Mouse (Mus musculus) E14TG2a.4 (cell line): ENCODE data around the gene Tcf7l1.

ENCODE experiments used
- H3K27me3 ChIP-seq: 2 replicates; pipeline ENCODE4 v1.6.1; 2014; ENCODE audit warnings: low read length, control low read depth; ENCODE audit not compliant: insufficient read depth
- H3K36me3 ChIP-seq: 2 replicates; pipeline ENCODE4 v1.6.1; 2014; ENCODE audit warnings: low read length, control low read depth; ENCODE audit not compliant: insufficient read depth
- H3K4me1 ChIP-seq: replicated peaks from 2 replicates; pipeline ENCODE4 v1.6.1; 2014; ENCODE audit warnings: low read depth, low read length, control low read depth
- H3K4me3 ChIP-seq: replicated peaks from 2 replicates; pipeline ENCODE4 v1.5.1; 2014; ENCODE audit warnings: mild to moderate bottlenecking, low read length
- H3K9me3 ChIP-seq: 2 replicates; pipeline ENCODE4 v1.6.1; 2014; ENCODE audit warnings: low read length, control low read depth
- CTCF ChIP-seq: conservative IDR thresholded peaks from 2 replicates; pipeline ENCODE4 v1.5.1; 2014; ENCODE audit warnings: low read length
- NANOG ChIP-seq: IDR thresholded peaks from 2 replicates; pipeline ENCODE4 v1.6.1; 2014; ENCODE audit warnings: borderline replicate concordance, low read length, mixed read lengths
- POU5F1 ChIP-seq: IDR thresholded peaks from 2 replicates; pipeline ENCODE4 v1.6.1; 2014; ENCODE audit warnings: low read length, borderline replicate concordance

Tcf7l1 gene

GRCm38 (mm10) chr6:72694047-72694790 lies 94.8 kb downstream of the Tcf7l1 start:
- Histone ChIP-seq H3K4me3 (no peak overlapping the region), H3K9me3 (no peaks in the 10 kb centered on the region), H3K36me3 (peaks cover 20% of the 10 kb centered on the region; the same call in 1 of the 2 replicates), H3K4me1 (peaks cover 93% of the 10 kb centered on the region), H3K27me3 (no peaks in the 10 kb centered on the region)
- TF ChIP-seq NANOG: no peak
- no peak for TF ChIP-seq CTCF
- TF ChIP-seq POU5F1: no peak

DNA sequence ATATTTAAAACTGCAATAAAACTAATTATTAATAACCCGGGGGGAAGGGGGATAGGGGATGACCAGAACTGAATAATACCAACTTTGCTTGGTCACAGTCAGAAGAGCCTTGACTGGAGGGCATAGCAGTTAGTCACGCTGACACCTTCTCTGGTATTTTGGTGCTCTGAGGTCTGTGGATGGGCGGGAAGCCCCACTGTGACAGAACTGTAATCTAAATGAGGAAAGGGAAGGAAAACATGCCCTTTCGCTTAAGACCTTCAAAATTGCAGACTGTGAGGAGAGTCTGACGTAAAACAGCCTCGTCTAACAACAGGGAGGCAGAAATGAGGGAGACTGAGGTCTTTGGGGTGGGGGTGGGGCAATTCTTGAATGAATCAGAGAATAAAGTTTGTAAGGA lies 96.6 kb downstream of the Tcf7l1 start:
- H3K4me3 ChIP-seq: no peak overlapping the region
- H3K4me1 ChIP-seq: peaks cover 98% of the 10 kb centered on the region
- peaks cover 37% of the 10 kb centered on the region for H3K36me3 ChIP-seq
- TF ChIP-seq CTCF (no peak), NANOG (no peak), POU5F1 (no peak)
- no peaks in the 10 kb centered on the region for H3K27me3 ChIP-seq
- no peaks in the 10 kb centered on the region for H3K9me3 ChIP-seq

DNA sequence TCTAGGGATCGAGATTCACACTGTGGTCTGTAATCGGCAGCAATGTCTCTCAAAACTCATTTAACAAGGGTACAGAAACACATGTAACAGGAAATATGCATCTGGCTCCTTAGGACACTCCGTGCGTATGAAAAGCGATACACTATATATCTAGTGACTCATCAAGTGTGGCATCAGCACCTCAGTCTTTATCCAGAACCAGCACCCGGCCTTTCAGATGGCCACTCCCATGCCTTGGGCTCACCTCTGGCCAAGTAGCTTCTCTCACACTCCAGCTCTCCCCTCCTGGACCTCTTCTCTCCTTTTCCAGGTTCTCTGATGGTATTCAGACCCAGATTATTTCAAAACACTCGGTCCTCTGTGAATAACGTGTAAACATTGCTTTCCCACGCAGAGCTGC lies 97.5 kb downstream of the Tcf7l1 start:
- Histone ChIP-seq H3K9me3 (no peaks in the 10 kb centered on the region), H3K27me3 (no peaks in the 10 kb centered on the region), H3K36me3 (peaks cover 40% of the 10 kb centered on the region), H3K4me1 (peaks cover 97% of the 10 kb centered on the region), H3K4me3 (no peak overlapping the region)
- TF ChIP-seq NANOG (no peak), CTCF (no peak), POU5F1 (no peak)

- peaks cover 45% of the 10 kb centered on the region for H3K36me3 ChIP-seq
- no peaks in the 10 kb centered on the region for H3K9me3 ChIP-seq
- H3K4me3 ChIP-seq: peak overlapping the region; percentile 76
- H3K27me3 ChIP-seq: no peaks in the 10 kb centered on the region
- peaks cover 96% of the 10 kb centered on the region for H3K4me1 ChIP-seq
- no peak for TF ChIP-seq CTCF
- TF ChIP-seq NANOG: no peak
- no peak for TF ChIP-seq POU5F1
These were observed 98.5 kb downstream of the Tcf7l1 start for GRCm38 (mm10) chr6:72690595-72690994.

DNA sequence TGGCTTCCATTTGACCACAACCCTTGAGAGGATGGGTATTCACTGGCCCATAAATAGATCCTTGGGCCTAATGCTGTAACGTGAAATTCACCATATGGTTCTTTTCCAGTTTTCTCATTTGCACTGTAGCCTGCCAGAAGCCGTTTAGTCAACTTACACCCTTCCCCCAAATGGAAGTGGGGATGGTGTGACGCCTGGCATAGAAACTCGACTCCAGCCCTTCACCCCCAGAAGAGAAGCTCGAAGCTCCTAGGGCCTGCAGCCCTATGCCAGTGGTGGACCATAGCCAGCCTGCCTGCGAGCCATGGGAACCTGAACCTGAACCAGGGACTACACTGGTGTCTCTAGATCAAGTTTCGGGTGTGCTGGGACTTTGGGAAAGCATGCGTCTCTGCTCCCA lies 99.1 kb downstream of the Tcf7l1 start:
- no peaks in the 10 kb centered on the region for H3K27me3 ChIP-seq
- no peak for TF ChIP-seq NANOG
- no peak for TF ChIP-seq CTCF
- no peak for TF ChIP-seq POU5F1
- peaks cover 46% of the 10 kb centered on the region for H3K36me3 ChIP-seq
- peak overlapping the region; percentile 76 for H3K4me3 ChIP-seq
- H3K9me3 ChIP-seq: no peaks in the 10 kb centered on the region
- peaks cover 96% of the 10 kb centered on the region for H3K4me1 ChIP-seq

DNA sequence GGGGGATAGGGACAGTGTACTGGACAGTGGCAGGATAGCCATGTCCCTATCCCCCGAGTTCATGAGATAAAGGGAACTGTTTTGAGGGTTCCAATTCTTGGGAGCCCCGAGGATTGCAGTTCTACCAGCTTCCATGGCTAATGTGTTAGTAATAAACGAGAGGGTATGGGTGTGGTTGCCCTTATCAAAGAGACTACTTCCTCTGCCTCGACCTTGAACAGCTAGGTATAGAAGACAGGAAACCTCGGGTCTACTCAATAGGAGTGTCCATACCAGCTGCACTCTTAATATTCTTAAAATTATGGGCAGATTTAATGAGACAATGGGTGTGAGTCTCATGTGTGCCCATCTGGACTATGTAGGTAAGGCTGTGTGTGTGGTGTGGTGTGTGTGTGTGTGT lies 100.0 kb downstream of the Tcf7l1 start:
- H3K9me3 ChIP-seq: no peaks in the 10 kb centered on the region
- H3K4me1 ChIP-seq: peaks cover 96% of the 10 kb centered on the region
- peaks cover 46% of the 10 kb centered on the region for H3K36me3 ChIP-seq
- no peaks in the 10 kb centered on the region for H3K27me3 ChIP-seq
- TF ChIP-seq POU5F1: no peak
- TF ChIP-seq CTCF: no peak
- TF ChIP-seq NANOG: no peak
- H3K4me3 ChIP-seq: no peak overlapping the region

- Histone ChIP-seq H3K9me3 (no peaks in the 10 kb centered on the region), H3K4me3 (no peak overlapping the region), H3K27me3 (no peaks in the 10 kb centered on the region), H3K36me3 (peaks cover 37% of the 10 kb centered on the region), H3K4me1 (peaks cover 82% of the 10 kb centered on the region)
- TF ChIP-seq NANOG (no peak), CTCF (no peak), POU5F1 (no peak)
These were observed 103.9 kb downstream of the Tcf7l1 start for GRCm38 (mm10) chr6:72685165-72685564.

DNA sequence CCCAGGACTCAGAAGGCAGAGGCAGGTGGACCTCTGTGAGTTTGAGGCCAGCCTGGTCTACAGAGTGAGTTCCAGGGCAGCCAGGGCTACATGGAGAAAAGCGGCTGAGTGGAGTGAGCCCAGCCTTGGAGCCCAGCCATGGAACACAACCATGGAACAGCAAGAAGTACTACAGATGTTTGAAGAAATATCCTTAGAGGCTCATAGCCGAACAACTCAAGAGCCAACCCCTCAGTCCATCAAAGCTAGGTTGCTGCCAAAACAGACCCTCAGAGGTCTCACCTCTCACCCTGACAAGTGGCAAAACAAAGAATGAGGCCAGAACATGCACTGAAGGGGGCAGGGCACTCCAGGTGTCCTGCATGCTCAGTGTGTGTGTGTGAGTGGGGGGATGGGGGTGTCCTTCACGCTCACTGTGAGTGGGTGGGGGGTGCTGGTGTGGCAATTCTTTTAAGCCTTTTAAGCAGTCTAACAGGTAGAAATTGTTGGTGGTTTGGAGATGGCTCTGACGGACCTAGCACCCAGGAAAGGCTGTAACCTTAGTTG lies 104.7 kb downstream of the Tcf7l1 start:
- TF ChIP-seq CTCF: no peak
- no peak for TF ChIP-seq POU5F1
- no peak for TF ChIP-seq NANOG
- Histone ChIP-seq H3K9me3 (no peaks in the 10 kb centered on the region), H3K4me3 (no peak overlapping the region), H3K27me3 (no peaks in the 10 kb centered on the region), H3K4me1 (peaks cover 82% of the 10 kb centered on the region), H3K36me3 (peaks cover 37% of the 10 kb centered on the region)
